Mouse (Mus musculus) bone marrow macrophage, adult 2 months (primary cell): ENCODE data around the gene Ggt5. TPM values are rescaled to one million over a fixed set of nuclear protein-coding genes. Genes with fewer than 3 reads are reported as not detected.

ENCODE experiments used
- H3K27ac ChIP-seq: 2 replicates; pipeline ENCODE4 v1.5.1; 2012; ENCODE audit warnings: low read depth, low read length; ENCODE audit not compliant: insufficient read depth
- H3K4me1 ChIP-seq: 2 replicates; pipeline ENCODE4 v1.6.1; 2012; ENCODE audit warnings: low read length; ENCODE audit not compliant: control insufficient read depth, insufficient read depth
- H3K4me3 ChIP-seq: 2 replicates; pipeline ENCODE4 v1.5.1; 2012; ENCODE audit warnings: mild to moderate bottlenecking, low read length, moderate library complexity; ENCODE audit not compliant: insufficient read depth
- CTCF ChIP-seq: IDR thresholded peaks from 2 replicates; pipeline ENCODE4 v1.5.1; 2012; ENCODE audit warnings: low read depth, mild to moderate bottlenecking, low read length, moderate library complexity
- POLR2A ChIP-seq: IDR thresholded peaks from 2 replicates; pipeline ENCODE4 v1.6.1; 2012; ENCODE audit warnings: mild to moderate bottlenecking, low read depth, low read length, borderline replicate concordance
- polyA plus RNA-seq: library from polyadenylated mRNA; stranded (reverse); fragments of >200 nt; gene quantifications from 2 replicates; pipeline ENCODE4 v1.2.4, GENCODE M21; 2012; ENCODE audit not compliant: missing spikeins, insufficient read depth, insufficient read length

Gene Ggt5
- polyA plus RNA-seq, 1 experiment: 11.6 TPM

DNA sequence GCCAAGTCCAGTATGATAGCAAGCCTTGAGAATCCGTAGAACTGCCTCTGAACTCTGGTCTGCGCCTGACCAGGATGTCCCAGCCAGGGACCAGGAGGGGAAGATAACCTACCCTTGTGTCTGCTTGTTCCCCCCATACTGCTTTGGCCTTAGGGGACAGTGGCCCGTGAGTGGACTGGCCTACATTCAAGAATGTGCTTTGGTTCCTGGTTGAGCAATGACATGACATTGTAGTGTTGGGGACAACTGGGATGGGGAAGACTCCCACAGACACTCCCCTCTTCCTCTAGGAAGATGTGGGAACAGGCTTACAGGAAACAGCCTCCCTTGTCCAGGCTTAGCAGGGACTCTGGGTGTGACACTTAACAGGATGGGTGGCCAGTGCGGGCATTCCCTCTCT is 1.4 kb upstream of the Ggt5 start:
- Histone ChIP-seq H3K4me1 (peaks cover 36% of the 10 kb centered on the region), H3K27ac (no peak overlapping the region), H3K4me3 (no peak overlapping the region)
- no peak for TF ChIP-seq CTCF
- no peak for TF ChIP-seq POLR2A

DNA sequence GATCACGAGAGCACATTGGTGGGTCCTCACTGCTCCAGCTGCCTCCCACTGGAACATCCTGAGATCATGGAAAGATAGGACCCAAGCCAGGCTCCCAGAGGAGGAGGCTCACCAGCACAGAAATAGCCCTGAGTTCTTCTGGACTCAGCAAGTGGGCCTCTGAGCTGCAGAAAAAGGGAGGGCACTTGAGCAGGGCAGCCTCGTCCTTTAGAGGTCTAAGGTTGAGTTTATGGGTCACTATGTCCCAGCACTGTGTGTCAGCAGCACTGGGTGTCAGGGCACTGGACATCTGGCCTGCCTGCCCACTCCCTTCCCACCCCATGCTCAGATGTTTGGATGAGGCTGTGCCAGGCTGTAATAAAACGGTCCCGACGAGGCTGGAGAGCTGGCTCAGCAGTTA is 804 bp upstream of the Ggt5 start:
- TF ChIP-seq CTCF (no peak), POLR2A (no peak)

DNA sequence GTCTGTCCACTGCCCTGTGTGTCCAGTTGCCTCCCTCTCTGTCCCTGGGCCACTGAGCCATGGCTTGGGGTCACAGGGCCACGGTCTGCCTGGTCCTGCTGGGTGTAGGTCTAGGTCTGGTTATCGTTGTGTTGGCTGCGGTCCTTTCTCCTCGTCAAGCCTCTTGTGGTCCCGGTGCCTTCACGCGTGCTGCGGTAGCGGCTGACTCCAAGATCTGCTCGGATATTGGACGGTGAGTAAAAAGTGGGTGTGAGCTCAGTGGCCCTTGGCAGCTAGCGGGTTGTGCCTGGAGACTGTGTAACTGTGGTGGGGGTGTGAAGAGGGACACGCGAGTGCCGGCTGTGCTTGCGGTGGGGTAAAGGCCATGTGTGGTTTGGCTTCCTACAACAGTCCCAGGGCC is 511 bp downstream of the Ggt5 start:
- TF ChIP-seq POLR2A (no peak), CTCF (no peak)
- peak overlapping the region; percentile 6; the same call in 1 of the 2 replicates for H3K4me3 ChIP-seq
- H3K4me1 ChIP-seq: peaks cover 38% of the 10 kb centered on the region
- peak overlapping the region; percentile 18; the same call in 1 of the 2 replicates for H3K27ac ChIP-seq

More for the DNA sequence above, 804 bp upstream of the Ggt5 start:
- no peak overlapping the region for H3K27ac ChIP-seq
- no peak overlapping the region for H3K4me3 ChIP-seq
- H3K4me1 ChIP-seq: peaks cover 37% of the 10 kb centered on the region

DNA sequence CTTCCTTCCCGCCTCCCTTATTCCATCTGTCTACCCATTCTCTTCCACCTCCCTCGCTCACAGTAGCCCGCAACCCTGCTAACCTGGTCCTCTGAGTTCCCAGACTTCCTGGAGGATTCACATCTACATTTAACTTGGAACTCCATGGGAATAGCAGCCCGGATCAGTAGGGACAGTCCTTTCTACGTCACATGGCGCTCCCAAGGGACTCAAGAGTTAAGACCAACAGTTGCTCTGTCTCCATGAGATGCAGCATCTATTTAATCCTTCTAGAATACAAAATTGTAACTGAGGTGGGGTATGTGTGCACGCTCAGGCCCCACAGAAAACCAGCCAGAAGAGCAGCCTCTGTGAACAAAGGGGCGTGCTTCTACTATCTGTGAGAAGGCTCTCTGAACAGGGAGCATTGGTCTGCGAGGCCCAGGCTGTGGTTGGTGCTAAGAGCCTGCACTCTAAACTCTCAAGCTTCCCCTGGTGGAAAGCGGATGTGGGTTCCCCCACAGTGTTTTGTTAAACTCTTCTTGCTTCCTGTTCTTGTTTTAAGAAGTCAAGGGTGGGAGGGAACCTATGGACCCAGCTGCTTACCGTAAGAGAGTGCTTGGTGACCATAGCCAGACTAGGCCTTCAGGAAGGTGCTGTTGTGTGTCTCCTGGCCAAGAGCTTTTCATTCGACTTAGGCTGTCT is 2.2 kb downstream of the Ggt5 start:
- Histone ChIP-seq H3K4me1 (peaks cover 38% of the 10 kb centered on the region), H3K27ac (peak overlapping the region; percentile 75), H3K4me3 (peak overlapping the region; percentile 32)
- no peak for TF ChIP-seq CTCF
- no peak for TF ChIP-seq POLR2A

DNA sequence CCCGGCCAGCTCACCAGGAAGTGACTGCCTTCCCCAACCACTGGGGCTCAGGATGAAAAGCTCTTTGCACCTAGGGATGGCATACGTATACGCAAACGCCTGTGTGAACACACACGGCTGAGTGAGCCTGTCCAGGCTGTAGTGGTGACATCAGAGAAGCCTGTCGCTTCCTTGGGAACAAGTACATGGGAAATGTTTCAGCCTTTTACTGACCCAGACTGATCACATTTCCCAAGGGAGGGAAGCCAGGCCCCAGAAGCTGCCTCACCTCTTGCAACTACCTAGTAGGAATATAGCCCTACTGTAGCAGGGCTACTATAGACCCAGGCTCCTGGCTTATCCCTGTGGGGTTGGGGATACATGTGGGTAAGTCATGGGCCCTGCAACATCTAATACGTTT is 3.4 kb downstream of the Ggt5 start:
- Histone ChIP-seq H3K4me1 (peaks cover 38% of the 10 kb centered on the region), H3K27ac (no peak overlapping the region), H3K4me3 (no peak overlapping the region)
- TF ChIP-seq CTCF (no peak), POLR2A (no peak)

DNA sequence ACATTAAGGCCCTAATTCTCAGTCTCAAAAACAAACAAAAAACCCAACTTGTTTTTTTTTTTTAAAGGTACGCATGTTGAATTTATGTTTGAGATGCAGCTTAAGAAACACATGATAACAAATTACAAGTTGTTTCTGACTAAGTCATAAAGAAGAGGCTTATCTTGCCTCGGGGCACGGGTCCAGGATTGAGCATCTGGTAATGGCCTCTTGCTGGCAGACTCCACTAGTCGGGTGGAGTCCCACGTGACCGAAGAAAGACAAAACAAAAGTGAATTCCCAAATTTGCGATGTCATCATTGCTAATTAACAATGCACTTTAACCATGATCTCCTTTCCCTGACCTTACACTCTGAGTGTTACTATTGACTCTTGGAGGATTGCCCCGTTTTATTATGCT is 6.8 kb downstream of the Ggt5 start:
- H3K27ac ChIP-seq: no peak overlapping the region
- TF ChIP-seq CTCF (no peak), POLR2A (no peak)
- H3K4me1 ChIP-seq: peaks cover 18% of the 10 kb centered on the region
- no peak overlapping the region for H3K4me3 ChIP-seq

DNA sequence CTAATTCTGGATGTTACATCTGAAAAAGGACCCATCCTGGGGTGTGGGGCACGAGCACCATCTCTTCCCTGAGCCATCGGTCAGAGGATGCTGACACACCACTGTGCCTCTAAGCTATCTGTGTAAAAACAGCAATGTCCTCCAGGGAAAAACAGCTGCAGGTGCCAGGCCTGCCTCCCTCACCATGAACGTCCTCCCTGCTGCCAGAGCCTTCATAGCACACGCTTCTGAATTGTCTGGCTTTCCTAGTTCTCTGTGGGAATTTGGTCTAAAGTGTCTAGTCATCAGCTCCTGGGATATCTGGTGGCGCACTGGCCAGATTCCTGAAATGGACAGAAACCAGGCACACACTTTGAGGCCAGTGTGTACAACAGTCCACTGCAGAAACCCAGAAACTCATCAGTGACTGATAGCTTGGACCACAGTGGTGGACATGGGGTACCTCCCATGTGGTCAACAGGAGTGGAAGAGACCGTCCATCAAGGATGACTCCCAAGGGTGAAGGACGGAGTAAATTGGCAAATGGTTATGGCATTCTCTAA is 11.1 kb downstream of the Ggt5 start:
- no peak for TF ChIP-seq POLR2A
- TF ChIP-seq CTCF: no peak
- Histone ChIP-seq H3K4me3 (no peak overlapping the region), H3K27ac (no peak overlapping the region), H3K4me1 (no peaks in the 10 kb centered on the region)

DNA sequence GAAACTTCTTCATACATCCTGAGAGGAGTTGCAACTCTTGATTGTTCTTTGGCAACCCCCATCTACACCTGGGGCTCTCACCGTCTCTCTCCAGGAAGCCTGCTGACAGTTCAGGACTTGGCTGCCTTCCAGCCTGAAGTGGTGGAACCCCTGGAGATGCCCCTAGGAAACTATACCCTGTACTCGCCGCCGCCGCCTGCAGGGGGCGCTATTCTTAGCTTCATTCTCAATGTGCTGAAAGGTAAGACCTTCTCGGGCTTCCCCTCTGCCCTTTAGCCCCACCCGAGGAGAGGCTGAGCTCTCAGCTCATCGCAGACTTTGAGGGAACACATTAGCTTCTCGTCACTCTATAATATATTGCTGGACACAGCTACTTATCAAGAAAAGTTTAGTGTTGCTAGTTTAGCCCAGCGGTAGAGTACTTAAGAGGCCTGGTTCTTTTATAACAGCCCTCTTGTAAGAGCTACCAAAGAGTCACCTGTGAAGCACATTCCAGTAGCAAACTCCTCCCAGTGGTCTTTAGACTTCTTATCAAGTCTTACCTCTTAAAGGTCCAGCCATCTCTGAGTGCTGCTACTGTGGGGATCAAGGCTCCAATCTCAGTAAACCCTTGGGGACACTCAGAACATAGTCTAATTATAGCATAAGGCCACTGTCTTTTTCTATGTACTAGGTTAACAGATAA is 16.2 kb downstream of the Ggt5 start:
- H3K27ac ChIP-seq: no peak overlapping the region
- no peak overlapping the region for H3K4me3 ChIP-seq
- no peaks in the 10 kb centered on the region for H3K4me1 ChIP-seq
- TF ChIP-seq POLR2A (no peak), CTCF (peak; percentile 63)

DNA sequence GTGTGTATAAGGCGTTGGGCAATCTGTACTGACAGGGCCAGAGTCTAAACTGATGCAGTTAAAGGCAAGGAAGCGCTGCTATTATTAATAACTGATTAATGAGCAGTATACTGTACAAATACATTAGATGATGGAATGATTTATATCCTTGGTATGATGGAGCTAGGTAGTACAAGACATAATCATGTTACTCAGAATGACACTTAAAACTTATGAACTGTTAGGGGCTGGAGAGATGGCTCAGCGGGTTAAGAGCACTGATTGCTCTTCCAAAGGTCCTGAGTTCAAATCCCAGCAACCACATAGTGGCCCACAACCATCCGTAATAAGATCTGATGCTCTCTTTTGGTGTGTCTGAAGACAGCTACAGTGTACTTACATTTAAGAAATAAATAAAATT is 18.1 kb downstream of the Ggt5 start:
- no peaks in the 10 kb centered on the region for H3K4me1 ChIP-seq
- no peak overlapping the region for H3K4me3 ChIP-seq
- no peak overlapping the region for H3K27ac ChIP-seq
- no peak for TF ChIP-seq CTCF
- TF ChIP-seq POLR2A: no peak

DNA sequence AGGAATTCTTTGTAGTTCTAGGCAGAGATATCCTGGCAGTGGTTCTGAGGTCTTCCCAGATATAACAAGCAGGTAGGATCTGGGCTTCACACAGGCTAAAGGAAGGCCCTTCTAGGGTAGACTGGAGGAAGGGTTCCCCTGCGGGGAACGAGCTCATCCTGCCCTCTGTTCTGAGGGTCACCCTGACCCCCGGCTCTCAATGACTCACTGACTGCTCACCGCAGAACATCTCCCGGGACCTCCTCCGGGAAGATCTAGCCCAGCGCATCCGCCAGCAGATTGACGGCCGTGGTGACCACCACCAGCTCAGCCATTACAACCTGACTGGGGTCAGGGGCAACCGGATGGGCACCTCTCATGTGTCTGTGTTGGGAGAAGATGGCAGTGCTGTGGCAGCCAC is 19.8 kb downstream of the Ggt5 start:
- H3K4me3 ChIP-seq: no peak overlapping the region
- no peak overlapping the region for H3K27ac ChIP-seq
- TF ChIP-seq POLR2A: no peak
- TF ChIP-seq CTCF: no peak
- no peaks in the 10 kb centered on the region for H3K4me1 ChIP-seq
